In the genomic region with DNA sequence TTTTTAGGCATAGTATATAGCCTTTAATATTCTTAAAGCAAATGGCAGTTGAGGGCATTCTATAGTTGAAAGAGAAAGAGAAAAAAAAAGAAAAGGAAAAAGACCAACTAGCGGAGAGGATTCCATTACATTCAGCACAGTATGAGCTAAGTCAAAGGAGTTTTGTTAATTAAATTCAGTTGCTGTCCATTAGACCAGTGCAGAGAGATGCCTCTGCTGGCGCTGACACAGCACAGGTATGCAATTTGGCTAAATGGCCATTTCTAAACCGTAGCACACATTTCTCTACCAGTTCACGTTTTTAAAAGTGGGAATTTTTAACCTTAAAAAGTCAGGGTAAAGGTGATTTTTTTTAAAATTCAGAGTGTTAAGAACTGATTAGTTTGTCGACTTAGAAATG, we compare ENCODE assay signal across 16 mouse cellular contexts. TPM values are rescaled to one million over a fixed set of nuclear protein-coding genes. Genes with fewer than 3 reads are reported as not detected.
"Had no signal": no experiment of that assay in that cellular context is flagged by ENCODE, and none has a peak within 500 bp of the region (broad histone marks: within the 10 kb centered on the region; RNA-seq: fewer than 3 reads in every experiment).

No protein-coding gene starts in this region.

- H3K9ac ChIP-seq: neural tube, embryonic 15.5 days; stomach, embryonic 15.5 days had no signal

- DNase-seq: right cerebral cortex, adult 18-20 months; right cerebral cortex, postnatal 14 days; right cerebral cortex, postnatal 25 days; right cerebral cortex, postnatal 4 days; spleen, adult 18-20 months; thymus, adult 18-20 months; thymus, adult 2 months; thymus, postnatal 14 days; thymus, postnatal 25 days; thymus, postnatal 36 days; thymus, postnatal 4 days had no signal

- H3K4me3 ChIP-seq: neural tube, embryonic 15.5 days; stomach, embryonic 15.5 days had no signal

- H3K27me3 ChIP-seq: neural tube, embryonic 15.5 days; stomach, embryonic 15.5 days had no signal

- H3K9me3 ChIP-seq: neural tube, embryonic 15.5 days; stomach, embryonic 15.5 days had no signal

- H3K4me2 ChIP-seq: neural tube, embryonic 15.5 days; stomach, embryonic 15.5 days had no signal

- H3K27ac ChIP-seq: neural tube, embryonic 15.5 days; stomach, embryonic 15.5 days; stomach, postnatal 0 days had no signal

RNA-seq across cellular contexts. Expression of gene E130114P18Rik, which starts 26.8 kb away (rescaled TPM):
- polyA plus RNA-seq: small intestine, adult 2 months; spleen, adult 2 months had no signal
